Mouse (Mus musculus) thymus, adult 2 months (tissue): Measurements from ENCODE around the gene Arhgap10. TPM values are rescaled to one million over a fixed set of nuclear protein-coding genes. Genes with fewer than 3 reads are reported as not detected.

ENCODE experiments used
- DNase-seq: peaks from one replicate; pipeline ENCODE4 v3.0.0; 2021
- H3K27ac ChIP-seq: fragments of 200-500 bp; 2 replicates; pipeline ENCODE4 v1.5.1; 2012; ENCODE audit warnings: low read length, control low read depth; ENCODE audit not compliant: control insufficient read depth, insufficient read depth
- H3K27me3 ChIP-seq: fragments of 200-500 bp; 2 replicates; pipeline ENCODE4 v1.6.1; 2012; ENCODE audit warnings: mild to moderate bottlenecking, low read length, moderate library complexity, mixed read lengths; ENCODE audit not compliant: control insufficient read depth, insufficient read depth
- H3K36me3 ChIP-seq: fragments of 200-500 bp; 2 replicates; pipeline ENCODE4 v1.6.1; 2012; ENCODE audit warnings: mild to moderate bottlenecking, low read length, moderate library complexity; ENCODE audit not compliant: control insufficient read depth, insufficient read depth
- H3K4me1 ChIP-seq: fragments of 200-500 bp; replicated peaks from 2 replicates; pipeline ENCODE4 v1.6.1; 2012; ENCODE audit warnings: low read length; ENCODE audit not compliant: control insufficient read depth, insufficient read depth
- H3K4me3 ChIP-seq: fragments of 200-500 bp; 2 replicates; pipeline ENCODE4 v1.5.1; 2012; ENCODE audit warnings: mild to moderate bottlenecking, low read length, control low read depth, moderate library complexity; ENCODE audit not compliant: control insufficient read depth, insufficient read depth
- CTCF ChIP-seq: fragments of 200-500 bp; IDR thresholded peaks from 2 replicates; pipeline ENCODE4 v1.5.1; 2012; ENCODE audit warnings: mild to moderate bottlenecking, control low read depth, low read length, moderate library complexity, borderline replicate concordance; ENCODE audit not compliant: control insufficient read depth, poor library complexity, insufficient read depth; ENCODE audit errors: extremely low read depth
- POLR2A ChIP-seq: fragments of 200-500 bp; IDR thresholded peaks from 2 replicates; pipeline ENCODE4 v1.6.1; 2012; ENCODE audit warnings: mild to moderate bottlenecking, low read length, control low read depth, moderate library complexity; ENCODE audit not compliant: control insufficient read depth, poor library complexity, insufficient read depth; ENCODE audit errors: extremely low read depth
- WGBS: fragments of 180-500 bp; shearing (Covaris S2); methylation state at CpG from one replicate; pipeline ENCODE4 v1.1.7; 2018; 5-methylcytosine and 5-hydroxymethylcytosine counted together
- polyA plus RNA-seq: library from polyadenylated mRNA; depleted of rRNA; stranded (reverse); fragments of >200 nt; gene quantifications from 2 replicates; pipeline ENCODE4 v1.2.3, GENCODE M21; 2012

Arhgap10 gene
- polyA plus RNA-seq, 1 experiment: 12.9 TPM

GRCm38 (mm10) chr8:77318590-77318989, 199.2 kb downstream of the Arhgap10 start:
- Histone ChIP-seq H3K27ac (no peak overlapping the region), H3K27me3 (no peaks in the 10 kb centered on the region), H3K36me3 (no peaks in the 10 kb centered on the region), H3K4me3 (no peak overlapping the region), H3K4me1 (no peaks in the 10 kb centered on the region)
- DNase-seq: no peak
- 96% methylated on average over 9 of the region's 9 CpGs for WGBS
- TF ChIP-seq POLR2A (no peak), CTCF (no peak)

DNA sequence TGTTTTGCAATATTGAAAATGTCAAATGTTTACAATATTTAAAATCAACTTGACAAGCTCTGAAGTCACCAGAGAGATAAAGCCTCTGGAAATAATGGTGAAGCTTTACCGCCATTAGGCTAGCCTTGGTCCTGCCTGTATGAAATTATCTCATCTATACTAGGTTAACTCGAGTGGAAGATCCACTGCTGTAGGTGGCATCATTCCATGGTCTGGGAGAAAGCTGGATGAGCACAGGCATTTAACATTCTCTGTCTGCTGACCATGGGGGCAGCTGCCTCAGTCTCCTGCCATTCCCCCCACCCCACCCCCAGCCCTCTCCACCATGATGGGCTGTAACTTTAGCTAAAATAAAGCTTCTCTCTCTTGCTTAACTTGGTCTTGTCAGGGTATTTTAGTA, 200.0 kb downstream of the Arhgap10 start:
- Histone ChIP-seq H3K27me3 (no peaks in the 10 kb centered on the region), H3K4me1 (no peaks in the 10 kb centered on the region), H3K4me3 (no peak overlapping the region), H3K27ac (no peak overlapping the region), H3K36me3 (no peaks in the 10 kb centered on the region)
- 96% methylated on average over 2 of the region's 2 CpGs for WGBS
- no peak for DNase-seq
- TF ChIP-seq CTCF (no peak), POLR2A (no peak)

- WGBS: 93% methylated on average over 3 of the region's 3 CpGs
- H3K4me3 ChIP-seq: no peak overlapping the region
- no peaks in the 10 kb centered on the region for H3K36me3 ChIP-seq
- H3K27me3 ChIP-seq: no peaks in the 10 kb centered on the region
- TF ChIP-seq POLR2A (no peak), CTCF (no peak)
- H3K4me1 ChIP-seq: 0 out of 2 replicates have a peak, but pooled peaks cover 2% of the 10 kb centered on the region
- no peak overlapping the region for H3K27ac ChIP-seq
- no peak for DNase-seq
Measured at GRCm38 (mm10) chr8:77313003-77313402, 204.8 kb downstream of the Arhgap10 start.

DNA sequence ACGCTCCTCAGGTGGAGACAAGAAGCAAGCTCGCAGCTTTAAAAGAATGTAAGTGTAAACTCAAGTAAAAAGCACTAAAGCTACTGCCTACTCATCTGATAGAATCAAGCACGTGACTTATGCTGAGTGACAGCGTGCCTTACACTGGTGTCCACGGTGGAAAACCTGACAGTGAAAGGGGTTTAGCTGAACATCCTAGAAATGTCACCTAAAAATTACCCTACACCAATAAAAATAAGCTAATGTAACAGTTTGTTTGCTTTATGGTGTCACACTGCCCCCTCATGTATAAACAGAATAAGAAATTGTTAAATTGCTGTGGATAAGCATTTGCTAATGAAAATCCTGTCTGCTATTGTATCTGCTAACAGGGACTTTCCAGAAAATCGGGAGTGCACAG, 206.0 kb downstream of the Arhgap10 start:
- Histone ChIP-seq H3K36me3 (no peaks in the 10 kb centered on the region), H3K4me3 (no peak overlapping the region), H3K27ac (no peak overlapping the region), H3K4me1 (0 out of 2 replicates have a peak, but pooled peaks cover 2% of the 10 kb centered on the region), H3K27me3 (no peaks in the 10 kb centered on the region)
- no peak for DNase-seq
- TF ChIP-seq CTCF (no peak), POLR2A (no peak)
- WGBS: 90% methylated on average over 6 of the region's 6 CpGs

GRCm38 (mm10) chr8:77310541-77310940, 207.2 kb downstream of the Arhgap10 start:
- no peak for DNase-seq
- no peak overlapping the region for H3K4me3 ChIP-seq
- 0 out of 2 replicates have a peak, but pooled peaks cover 2% of the 10 kb centered on the region for H3K4me1 ChIP-seq
- no peaks in the 10 kb centered on the region for H3K36me3 ChIP-seq
- H3K27me3 ChIP-seq: no peaks in the 10 kb centered on the region
- no peak overlapping the region for H3K27ac ChIP-seq
- TF ChIP-seq CTCF (no peak), POLR2A (no peak)
- WGBS: 97% methylated on average over 10 of the region's 10 CpGs

DNA sequence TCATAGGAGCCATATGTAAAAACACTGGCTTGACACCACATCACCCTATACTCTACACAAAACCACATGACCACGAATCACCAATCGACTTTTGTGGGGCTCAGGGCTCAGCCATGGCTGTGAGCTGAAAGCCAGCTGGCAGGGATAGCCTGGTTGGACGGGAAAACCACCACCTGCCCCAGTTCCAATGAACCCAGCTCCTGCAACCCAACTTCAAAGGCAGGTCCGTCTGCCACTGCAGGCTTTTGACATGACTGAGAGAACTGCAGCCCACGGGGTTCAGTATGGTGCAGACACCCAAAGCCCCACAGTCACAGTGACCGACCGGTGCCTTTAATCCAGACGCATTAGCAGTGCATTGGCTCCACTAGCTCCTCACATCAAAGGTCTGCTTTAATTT, 207.7 kb downstream of the Arhgap10 start:
- Histone ChIP-seq H3K27me3 (no peaks in the 10 kb centered on the region), H3K36me3 (no peaks in the 10 kb centered on the region), H3K27ac (no peak overlapping the region), H3K4me3 (no peak overlapping the region), H3K4me1 (0 out of 2 replicates have a peak, but pooled peaks cover 2% of the 10 kb centered on the region)
- TF ChIP-seq CTCF: no peak
- TF ChIP-seq POLR2A: no peak
- DNase-seq: no peak
- 75% methylated on average over 8 of the region's 8 CpGs for WGBS

DNA sequence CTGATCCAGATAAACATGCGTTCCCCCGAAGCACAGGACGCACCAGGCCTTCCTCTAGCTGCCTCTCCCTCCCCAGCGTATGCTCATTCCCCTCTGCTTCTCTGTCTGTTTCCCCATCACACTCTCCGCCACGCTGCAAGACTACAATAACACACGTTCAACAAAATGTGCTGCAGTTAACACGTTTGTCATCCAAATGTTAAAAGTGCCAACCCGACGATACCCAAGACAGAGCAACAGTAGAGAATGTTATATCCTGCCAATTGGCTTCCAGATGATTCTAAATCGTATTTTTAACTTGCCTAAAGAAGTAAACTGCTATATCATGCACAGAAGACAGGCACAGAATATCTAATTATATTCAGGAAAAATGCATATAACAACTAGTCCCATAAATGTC, 223.2 kb downstream of the Arhgap10 start:
- no peak for DNase-seq
- no peak overlapping the region for H3K4me3 ChIP-seq
- TF ChIP-seq POLR2A (no peak), CTCF (no peak)
- H3K27ac ChIP-seq: no peak overlapping the region
- peaks cover 11% of the 10 kb centered on the region for H3K4me1 ChIP-seq
- H3K27me3 ChIP-seq: no peaks in the 10 kb centered on the region
- H3K36me3 ChIP-seq: no peaks in the 10 kb centered on the region
- WGBS: 96% methylated on average over 11 of the region's 11 CpGs
